Mouse (Mus musculus): ENCODE data around the gene Ifitm5. TPM values are rescaled to one million over a fixed set of nuclear protein-coding genes. Genes with fewer than 3 reads are reported as not detected.

Gene Ifitm5
- polyA plus RNA-seq, 1 experiment = not detected

DNA sequence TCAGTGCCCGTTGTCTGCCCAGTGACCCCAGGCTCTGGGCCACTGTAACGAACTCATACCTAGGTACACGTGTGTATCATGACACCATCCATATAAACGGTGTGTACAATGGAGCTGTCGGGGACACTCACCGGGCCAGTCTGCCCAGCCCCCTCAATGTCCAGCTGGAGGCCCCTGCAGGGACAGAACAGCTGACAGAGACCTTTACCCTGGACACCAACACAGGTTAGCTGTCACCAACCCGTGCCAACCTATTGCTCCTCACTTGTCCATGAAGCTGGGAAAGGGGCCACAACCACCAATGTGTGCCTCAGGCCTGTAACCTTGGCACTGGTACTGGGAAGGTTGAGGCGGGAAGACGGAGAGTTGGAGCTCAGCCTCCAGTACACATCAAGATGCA is 7.8 kb downstream of the Ifitm5 start:
- TF ChIP-seq CTCF (IDR thresholded peaks at IDR 0.05; ENCODE audit: control insufficient read depth, insufficient read depth, low read length) (no peak), POLR2A (IDR thresholded peaks at IDR 0.05; ENCODE audit: borderline replicate concordance, control insufficient read depth, low read depth, low read length) (no peak)
- WGBS = 48% methylated on average over 9 of the region's 9 CpGs
- H3K4me1 ChIP-seq (ENCODE audit: control insufficient read depth, insufficient read depth, low read length) = peaks cover 5% of the 10 kb centered on the region; the same call in 1 of the 2 replicates
- peak overlapping the region; percentile 63 for H3K4me3 ChIP-seq (replicated peaks; ENCODE audit: control insufficient read depth, low read depth, low read length)
- peak overlapping the region; percentile 76 for H3K27ac ChIP-seq (ENCODE audit: control insufficient read depth, insufficient read depth, low read depth, low read length, poor library complexity)

DNA sequence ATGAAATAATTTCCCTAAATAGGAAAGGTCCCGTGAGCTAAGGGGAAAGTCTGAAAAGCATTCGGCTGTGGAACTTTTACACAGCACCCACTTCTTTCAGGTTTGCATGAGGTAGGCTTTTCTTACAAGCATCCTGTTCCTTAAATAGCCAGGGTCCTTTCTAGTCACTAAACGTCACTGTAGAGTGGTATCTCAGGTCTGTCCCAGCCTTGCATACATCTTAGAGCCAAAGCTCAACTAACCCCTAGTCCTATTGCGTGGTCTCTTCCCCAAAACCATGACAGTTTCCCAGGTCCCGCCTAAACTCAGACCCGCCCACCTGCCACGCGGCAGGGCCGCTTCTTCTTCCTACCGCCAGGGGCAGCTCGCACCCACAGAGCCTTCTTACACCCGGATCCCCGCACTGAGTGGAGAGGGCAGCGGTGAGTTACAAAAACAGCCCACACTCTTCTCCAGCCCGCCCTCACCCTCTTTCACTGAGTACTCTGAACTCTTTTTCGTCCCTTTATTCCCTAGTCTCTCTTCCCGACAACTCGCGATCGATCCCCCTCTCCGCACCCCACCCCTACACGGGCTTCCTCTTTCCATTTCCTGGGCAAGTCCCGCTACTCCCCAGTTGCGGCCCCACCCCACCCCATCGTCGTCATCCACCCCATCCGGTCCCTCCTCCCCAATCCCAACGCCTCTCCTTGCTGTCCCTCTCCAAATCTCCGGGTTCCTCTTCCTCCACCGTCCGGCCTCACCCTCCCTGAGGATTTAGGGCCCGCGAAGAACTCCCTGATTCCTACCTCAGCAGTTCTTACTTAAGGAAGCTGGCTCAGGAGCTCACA is 8.7 kb downstream of the Ifitm5 start, which contains the start of gene Pgghg:
Pgghg (plus strand) TSS at position 170 of the 830 bp plus-strand sequence.
- peak within 1 kb of the TSS; percentile 76 for H3K27ac ChIP-seq (ENCODE audit: control insufficient read depth, insufficient read depth, low read depth, low read length, poor library complexity)
- H3K4me3 ChIP-seq (replicated peaks; ENCODE audit: control insufficient read depth, low read depth, low read length) = peak within 1 kb of the TSS; percentile 63
- 1% methylated on average over 33 of the region's 33 CpGs for WGBS
- TF ChIP-seq CTCF (IDR thresholded peaks at IDR 0.05; ENCODE audit: control insufficient read depth, insufficient read depth, low read length) (peak; percentile 83), POLR2A (IDR thresholded peaks at IDR 0.05; ENCODE audit: borderline replicate concordance, control insufficient read depth, low read depth, low read length) (peak; percentile 65; the same call in 1 of the 2 replicates)
- peaks cover 2% of the 10 kb centered on the region; the same call in 1 of the 2 replicates for H3K4me1 ChIP-seq (ENCODE audit: control insufficient read depth, insufficient read depth, low read length)

DNA sequence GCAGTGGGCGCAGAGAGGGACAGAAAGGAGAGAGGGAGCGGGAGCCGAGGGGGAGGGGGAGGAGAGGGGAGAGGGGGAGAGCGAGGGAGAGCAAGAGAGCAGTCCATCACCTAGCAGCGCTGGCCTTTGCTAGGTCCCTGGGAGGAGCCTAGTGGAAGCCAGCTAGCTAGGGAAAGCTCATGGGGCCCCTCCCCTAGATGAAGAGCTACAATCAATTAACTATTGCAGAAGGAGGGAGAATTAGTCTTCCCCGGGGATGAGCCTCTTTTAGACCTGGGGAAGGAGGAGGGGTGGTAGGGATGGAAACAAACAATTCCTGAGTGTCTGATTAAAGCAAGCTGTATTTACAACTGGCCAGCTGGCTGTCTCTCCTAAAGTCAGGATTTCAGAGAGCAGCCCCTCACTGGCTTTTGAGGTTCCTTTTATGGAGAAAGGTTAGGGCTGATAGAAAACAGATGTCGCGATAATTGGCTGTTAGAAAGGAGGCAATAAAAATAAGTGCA is 10.4 kb downstream of the Ifitm5 start:
- no peak overlapping the region for H3K27ac ChIP-seq (ENCODE audit: control insufficient read depth, insufficient read depth, low read depth, low read length, poor library complexity)
- no peak overlapping the region for H3K4me3 ChIP-seq (replicated peaks; ENCODE audit: control insufficient read depth, low read depth, low read length)
- peaks cover 2% of the 10 kb centered on the region; the same call in 1 of the 2 replicates for H3K4me1 ChIP-seq (ENCODE audit: control insufficient read depth, insufficient read depth, low read length)
- TF ChIP-seq CTCF (IDR thresholded peaks at IDR 0.05; ENCODE audit: control insufficient read depth, insufficient read depth, low read length) = no peak
- no peak for TF ChIP-seq POLR2A (IDR thresholded peaks at IDR 0.05; ENCODE audit: borderline replicate concordance, control insufficient read depth, low read depth, low read length)
- 87% methylated on average over 8 of the region's 8 CpGs for WGBS

DNA sequence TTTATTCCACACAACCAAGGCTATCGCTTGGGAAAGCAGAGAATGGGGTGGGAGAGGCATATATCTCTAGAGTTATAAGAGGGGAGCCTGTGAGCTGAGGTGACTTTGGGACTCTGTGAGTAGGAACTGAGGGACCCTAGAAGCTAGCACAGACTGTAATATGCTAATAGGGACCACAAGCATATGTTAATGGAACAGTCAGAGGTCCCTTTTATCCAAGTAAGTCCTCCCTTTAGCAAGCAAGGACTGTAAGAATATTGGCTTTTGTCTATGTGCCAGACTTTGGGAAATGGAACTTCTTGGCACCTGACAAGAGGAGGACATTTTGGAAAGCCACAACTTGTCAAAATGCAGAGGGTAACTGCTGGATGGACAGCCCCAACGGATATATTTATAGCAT is 11.2 kb downstream of the Ifitm5 start:
- no peak overlapping the region for H3K4me3 ChIP-seq (replicated peaks; ENCODE audit: control insufficient read depth, low read depth, low read length)
- H3K27ac ChIP-seq (ENCODE audit: control insufficient read depth, insufficient read depth, low read depth, low read length, poor library complexity) = no peak overlapping the region
- peaks cover 2% of the 10 kb centered on the region; the same call in 1 of the 2 replicates for H3K4me1 ChIP-seq (ENCODE audit: control insufficient read depth, insufficient read depth, low read length)
- WGBS = 81% methylated on average over 2 of the region's 2 CpGs
- TF ChIP-seq POLR2A (IDR thresholded peaks at IDR 0.05; ENCODE audit: borderline replicate concordance, control insufficient read depth, low read depth, low read length) (no peak), CTCF (IDR thresholded peaks at IDR 0.05; ENCODE audit: control insufficient read depth, insufficient read depth, low read length) (no peak)

DNA sequence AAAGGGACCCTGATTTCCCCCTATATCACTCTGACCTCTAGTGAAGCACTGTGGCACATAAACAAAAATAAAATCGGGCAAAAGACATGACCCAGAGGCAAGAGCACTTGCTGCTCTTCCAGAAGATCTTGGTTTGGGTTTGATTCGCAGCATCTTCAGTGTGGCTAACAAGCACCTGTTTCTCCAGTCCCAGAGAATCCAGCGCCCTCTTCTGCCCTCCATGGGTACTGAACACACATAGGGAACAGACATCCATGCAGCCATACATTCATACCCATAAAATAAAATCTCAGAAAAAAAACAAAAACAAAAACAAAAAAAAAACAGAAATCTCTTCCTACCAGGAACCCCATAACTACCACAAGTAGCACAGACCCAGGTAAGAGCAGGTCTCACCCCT is 11.7 kb downstream of the Ifitm5 start:
- no peak overlapping the region for H3K27ac ChIP-seq (ENCODE audit: control insufficient read depth, insufficient read depth, low read depth, low read length, poor library complexity)
- no peak overlapping the region for H3K4me3 ChIP-seq (replicated peaks; ENCODE audit: control insufficient read depth, low read depth, low read length)
- TF ChIP-seq POLR2A (IDR thresholded peaks at IDR 0.05; ENCODE audit: borderline replicate concordance, control insufficient read depth, low read depth, low read length) (no peak), CTCF (IDR thresholded peaks at IDR 0.05; ENCODE audit: control insufficient read depth, insufficient read depth, low read length) (peak; percentile 49)
- WGBS = 52% methylated on average over 3 of the region's 3 CpGs
- peaks cover 2% of the 10 kb centered on the region; the same call in 1 of the 2 replicates for H3K4me1 ChIP-seq (ENCODE audit: control insufficient read depth, insufficient read depth, low read length)

DNA sequence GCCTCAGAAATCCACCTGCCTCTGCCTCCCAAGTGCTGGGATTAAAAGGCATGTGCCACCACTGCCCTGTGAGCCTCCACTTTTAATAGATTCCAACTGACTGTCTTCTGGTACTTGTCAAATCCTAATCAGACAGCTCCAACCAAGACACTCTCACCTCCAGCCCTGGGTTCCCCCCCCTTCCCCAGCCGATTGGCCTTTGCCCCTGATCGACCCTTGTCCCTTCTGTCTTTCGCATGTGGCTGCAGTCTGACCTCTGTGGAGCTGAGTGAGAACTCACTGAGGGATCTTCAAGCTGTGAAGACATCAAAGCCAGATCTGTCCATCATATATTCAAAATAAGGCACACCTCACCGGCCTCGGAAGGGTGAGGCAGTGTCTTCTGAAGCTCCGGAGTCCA is 22.9 kb downstream of the Ifitm5 start:
- WGBS = 87% methylated on average over 6 of the region's 6 CpGs
- TF ChIP-seq CTCF (IDR thresholded peaks at IDR 0.05; ENCODE audit: control insufficient read depth, insufficient read depth, low read length) (no peak), POLR2A (IDR thresholded peaks at IDR 0.05; ENCODE audit: borderline replicate concordance, control insufficient read depth, low read depth, low read length) (no peak)

DNA sequence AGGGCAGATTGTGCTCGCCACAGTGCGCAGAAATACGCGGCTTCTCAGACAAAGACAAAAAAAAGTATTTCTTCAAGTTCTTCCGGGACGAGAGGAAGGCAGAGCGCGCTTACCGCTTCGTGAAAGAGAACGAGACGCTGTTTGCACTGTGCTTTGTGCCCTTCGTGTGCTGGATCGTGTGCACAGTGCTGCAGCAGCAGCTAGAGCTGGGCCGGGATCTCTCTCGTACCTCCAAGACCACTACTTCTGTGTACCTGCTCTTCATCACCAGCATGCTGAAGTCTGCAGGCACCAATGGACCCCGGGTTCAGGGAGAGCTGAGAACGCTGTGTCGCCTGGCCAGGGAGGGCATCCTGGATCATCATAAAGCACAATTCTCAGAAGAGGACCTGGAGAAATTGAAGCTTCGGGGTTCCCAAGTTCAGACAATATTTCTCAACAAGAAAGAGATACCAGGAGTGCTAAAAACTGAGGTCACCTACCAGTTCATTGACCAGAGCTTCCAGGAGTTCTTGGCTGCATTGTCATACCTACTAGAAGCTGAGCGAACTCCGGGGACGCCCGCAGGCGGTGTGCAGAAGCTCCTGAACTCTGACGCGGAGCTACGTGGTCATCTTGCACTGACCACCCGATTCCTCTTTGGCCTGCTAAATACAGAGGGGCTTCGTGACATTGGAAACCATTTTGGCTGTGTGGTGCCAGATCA is 26.9 kb downstream of the Ifitm5 start:
- no peak overlapping the region for H3K27ac ChIP-seq (ENCODE audit: control insufficient read depth, insufficient read depth, low read depth, low read length, poor library complexity)
- TF ChIP-seq POLR2A (IDR thresholded peaks at IDR 0.05; ENCODE audit: borderline replicate concordance, control insufficient read depth, low read depth, low read length) (no peak), CTCF (IDR thresholded peaks at IDR 0.05; ENCODE audit: control insufficient read depth, insufficient read depth, low read length) (no peak)
- no peaks in the 10 kb centered on the region; the same call in 1 of the 2 replicates for H3K4me1 ChIP-seq (ENCODE audit: control insufficient read depth, insufficient read depth, low read length)
- H3K4me3 ChIP-seq (replicated peaks; ENCODE audit: control insufficient read depth, low read depth, low read length) = peak overlapping the region; percentile 25
- WGBS = 20% methylated on average over 30 of the region's 30 CpGs

More for the DNA sequence above, 22.9 kb downstream of the Ifitm5 start:
- Histone ChIP-seq H3K27ac (ENCODE audit: control insufficient read depth, insufficient read depth, low read depth, low read length, poor library complexity) (no peak overlapping the region), H3K4me3 (replicated peaks; ENCODE audit: control insufficient read depth, low read depth, low read length) (no peak overlapping the region), H3K4me1 (ENCODE audit: control insufficient read depth, insufficient read depth, low read length) (no peaks in the 10 kb centered on the region; the same call in 1 of the 2 replicates)

All from bone marrow, adult 2 months (tissue).